ENCODE assay signal across 9 mouse cellular contexts in the genomic region with DNA sequence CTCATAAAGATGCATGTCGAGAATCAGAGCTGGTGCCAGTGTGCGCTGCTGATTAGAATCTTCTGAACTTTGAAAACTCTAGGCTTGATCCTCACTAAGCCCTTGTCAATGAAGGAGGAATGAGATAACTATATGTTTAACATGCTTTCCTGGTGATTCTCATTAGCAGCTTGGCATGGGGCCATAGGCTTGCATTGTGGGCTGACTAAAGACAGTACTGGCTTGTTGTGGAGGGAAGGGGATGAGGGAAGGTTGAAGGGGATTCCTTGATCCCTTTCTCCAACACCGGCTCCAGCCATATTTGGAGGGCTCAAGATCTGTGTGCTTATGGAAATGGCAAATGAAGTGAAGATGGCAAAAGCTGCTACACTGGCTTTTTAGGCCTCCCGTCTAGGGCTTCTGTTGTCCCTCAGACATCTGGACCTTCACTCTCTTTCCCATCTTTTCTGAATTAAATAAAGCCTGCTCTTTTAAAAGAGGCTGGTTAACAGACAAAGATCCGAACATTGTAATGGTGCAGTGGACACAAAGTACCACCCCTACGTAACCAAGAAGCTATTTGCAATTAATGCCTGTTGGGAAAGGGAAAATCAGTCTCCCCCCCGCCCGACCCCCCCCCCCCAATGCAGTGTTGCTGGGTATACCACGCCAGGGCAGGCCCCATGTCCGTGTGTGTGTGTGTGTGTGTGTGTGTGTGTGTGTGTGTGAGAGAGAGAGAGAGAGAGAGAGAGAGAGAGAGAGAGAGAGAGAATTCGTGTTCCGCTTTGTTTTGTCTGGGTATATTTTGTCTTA.
DNase-seq lines count a peak whose midpoint lies in the region; ATAC-seq lines count a peak whose summit lies in the region.
"Had no signal": no experiment of that assay in that cellular context is flagged by ENCODE, and none has a peak within 500 bp of the region (broad histone marks: within the 10 kb centered on the region; RNA-seq: fewer than 3 reads in every experiment).

No protein-coding gene starts in this region.

- H3K4me1 ChIP-seq in kidney, embryonic 14.5 days (ENCODE audit: control insufficient read depth, insufficient read depth, low read length) = no peaks in the 10 kb centered on the region
- H3K4me1 ChIP-seq in forebrain, embryonic 10.5 days = peaks cover 49% of the 10 kb centered on the region
- H3K4me1 ChIP-seq in intestine, embryonic 16.5 days (ENCODE audit: control insufficient read depth, insufficient read depth, low read length) = no peaks in the 10 kb centered on the region
- no peaks in the 10 kb centered on the region for H3K4me1 ChIP-seq in neural tube, embryonic 12.5 days
- H3K4me1 ChIP-seq: limb, embryonic 15.5 days had no signal

- DNase-seq in kidney, adult 18-20 months = no peak
- peak; percentile 39 for DNase-seq in forebrain, embryonic 10.5 days (ENCODE audit: extremely low spot score, low spot score)
- no peak for DNase-seq in spleen, postnatal 36 days (ENCODE audit: low spot score in 2 of 2)
- no peak for DNase-seq in adrenal gland, postnatal 4 days (ENCODE audit: low spot score in 2 of 2)

- peak overlapping the region; percentile 22; the same call in 1 of the 2 replicates for H3K4me3 ChIP-seq in kidney, embryonic 14.5 days (ENCODE audit: low read length)
- peak overlapping the region; percentile 35 for H3K4me3 ChIP-seq in forebrain, embryonic 10.5 days
- H3K4me3 ChIP-seq in intestine, embryonic 16.5 days (ENCODE audit: low read length) = no peak overlapping the region
- H3K4me3 ChIP-seq in neural tube, embryonic 12.5 days = no peak overlapping the region

- no peak overlapping the region for H3K27ac ChIP-seq in kidney, embryonic 14.5 days (ENCODE audit: low read depth, low read length)
- H3K27ac ChIP-seq in forebrain, embryonic 10.5 days = peak overlapping the region; percentile 84
- no peak overlapping the region for H3K27ac ChIP-seq in intestine, embryonic 16.5 days (ENCODE audit: low read length)
- H3K27ac ChIP-seq in neural tube, embryonic 12.5 days = no peak overlapping the region

- no peak overlapping the region for H3K9ac ChIP-seq in kidney, embryonic 14.5 days (ENCODE audit: low read depth, low read length)
- H3K9ac ChIP-seq in intestine, embryonic 16.5 days (ENCODE audit: low read depth, low read length) = no peak overlapping the region
- no peak overlapping the region for H3K9ac ChIP-seq in neural tube, embryonic 12.5 days
- H3K9ac ChIP-seq: limb, embryonic 15.5 days had no signal

- peak overlapping the region; percentile 39; the same call in 1 of the 2 replicates for H3K4me2 ChIP-seq in kidney, embryonic 14.5 days (replicated peaks; ENCODE audit: low read depth, low read length)
- H3K4me2 ChIP-seq in intestine, embryonic 16.5 days (ENCODE audit: low read depth, low read length) = peak overlapping the region; percentile 36; the same call in 1 of the 2 replicates
- H3K4me2 ChIP-seq in neural tube, embryonic 12.5 days (replicated peaks) = peak overlapping the region; percentile 51

- H3K27me3 ChIP-seq in kidney, embryonic 14.5 days (ENCODE audit: control insufficient read depth, insufficient read depth, low read length) = no peaks in the 10 kb centered on the region
- no peaks in the 10 kb centered on the region for H3K27me3 ChIP-seq in forebrain, embryonic 10.5 days (ENCODE audit: poor library complexity, severe bottlenecking)
- H3K27me3 ChIP-seq in intestine, embryonic 16.5 days (replicated peaks; ENCODE audit: control insufficient read depth, insufficient read depth, low read length) = no peaks in the 10 kb centered on the region
- H3K27me3 ChIP-seq in neural tube, embryonic 12.5 days (replicated peaks) = no peaks in the 10 kb centered on the region
- H3K27me3 ChIP-seq: limb, embryonic 15.5 days had no signal

- no peak; the same call in 1 of the 2 replicates for ATAC-seq in kidney, embryonic 14.5 days (ENCODE audit: low FRiP score, low TSS enrichment)
- ATAC-seq in intestine, embryonic 16.5 days = no peak
- no peak for ATAC-seq in neural tube, embryonic 12.5 days (ENCODE audit: low FRiP score, low read depth)
- ATAC-seq in erythroid progenitor cell, adult 5-6 weeks (replicated peaks; ENCODE audit: low FRiP score, poor library complexity, severe bottlenecking) = no peak

- 47% methylated on average over 12 of the region's 12 CpGs for WGBS in kidney, embryonic 14.5 days
- WGBS in forebrain, embryonic 10.5 days = 17% methylated on average over 10 of the region's 12 CpGs
- WGBS in intestine, embryonic 16.5 days = 39% methylated on average over 11 of the region's 12 CpGs
- 27% methylated on average over 12 of the region's 12 CpGs for WGBS in neural tube, embryonic 12.5 days

- H3K36me3 ChIP-seq in kidney, embryonic 14.5 days (ENCODE audit: control insufficient read depth, insufficient read depth, low read length) = no peaks in the 10 kb centered on the region
- H3K36me3 ChIP-seq in forebrain, embryonic 10.5 days (replicated peaks) = no peaks in the 10 kb centered on the region
- H3K36me3 ChIP-seq in intestine, embryonic 16.5 days (ENCODE audit: control insufficient read depth, insufficient read depth, low read length) = no peaks in the 10 kb centered on the region
- no peaks in the 10 kb centered on the region for H3K36me3 ChIP-seq in neural tube, embryonic 12.5 days
- H3K36me3 ChIP-seq: limb, embryonic 15.5 days had no signal

- no peaks in the 10 kb centered on the region for H3K9me3 ChIP-seq in kidney, embryonic 14.5 days (ENCODE audit: control insufficient read depth, low read length)
- no peaks in the 10 kb centered on the region for H3K9me3 ChIP-seq in forebrain, embryonic 10.5 days
- H3K9me3 ChIP-seq in intestine, embryonic 16.5 days (ENCODE audit: control insufficient read depth, low read length) = no peaks in the 10 kb centered on the region
- no peaks in the 10 kb centered on the region for H3K9me3 ChIP-seq in neural tube, embryonic 12.5 days
- H3K9me3 ChIP-seq: limb, embryonic 15.5 days had no signal

Comparison
In these comparisons a context has a peak if more than half of its experiments do, and no peak if none do; other contexts are left out.
1. H3K4me3 ChIP-seq: peak in kidney, embryonic 14.5 days (single experiment) and forebrain, embryonic 10.5 days (single experiment); none in intestine, embryonic 16.5 days (single experiment) and neural tube, embryonic 12.5 days (single experiment).
2. Peak in every context shown above with its lines, with median percentiles within 50 percentile points of each other: H3K4me2 ChIP-seq.